Mouse (Mus musculus) WW6 (cell line): ENCODE results near the gene Tlr13.

Source experiments
- DNase-seq: peaks from one replicate; pipeline ENCODE4 v3.0.0-alpha.2; 2013; ENCODE audit warnings: low read depth, low spot score

The Tlr13 gene

GRCm38 (mm10) chrX:106142936-106143335 lies at the start of gene Tlr13:
TSS of gene Tlr13 (plus strand) at chrX:106143204.
- DNase-seq = no peak

GRCm38 (mm10) chrX:106105464-106105863 lies 37.5 kb upstream of the Tlr13 start:
- DNase-seq = no peak

GRCm38 (mm10) chrX:106113881-106114280 lies 29.1 kb upstream of the Tlr13 start:
- no peak for DNase-seq

- no peak for DNase-seq
Measured at GRCm38 (mm10) chrX:106114674-106115073, 28.3 kb upstream of the Tlr13 start.

- no peak for DNase-seq
Measured at GRCm38 (mm10) chrX:106122823-106123222, 20.2 kb upstream of the Tlr13 start.

GRCm38 (mm10) chrX:106128283-106128682 lies 14.7 kb upstream of the Tlr13 start:
- no peak for DNase-seq

- DNase-seq = no peak
Measured at GRCm38 (mm10) chrX:106129877-106130276, 13.1 kb upstream of the Tlr13 start.

GRCm38 (mm10) chrX:106134916-106135315 lies 8.1 kb upstream of the Tlr13 start:
- no peak for DNase-seq

- DNase-seq = no peak
Measured at GRCm38 (mm10) chrX:106135484-106135883, 7.5 kb upstream of the Tlr13 start.

- no peak for DNase-seq
Measured at GRCm38 (mm10) chrX:106135916-106136575, 7.0 kb upstream of the Tlr13 start.

GRCm38 (mm10) chrX:106139309-106140070 lies 3.5 kb upstream of the Tlr13 start:
- DNase-seq = no peak

GRCm38 (mm10) chrX:106148185-106148584 lies 5.2 kb downstream of the Tlr13 start:
- no peak for DNase-seq

- DNase-seq = no peak
Measured at GRCm38 (mm10) chrX:106149460-106149859, 6.5 kb downstream of the Tlr13 start.

- DNase-seq = no peak
Measured at GRCm38 (mm10) chrX:106154180-106154586, 11.2 kb downstream of the Tlr13 start.

GRCm38 (mm10) chrX:106155892-106156291 lies 12.9 kb downstream of the Tlr13 start:
- DNase-seq = no peak

- no peak for DNase-seq
Measured at GRCm38 (mm10) chrX:106163995-106164394, 21.0 kb downstream of the Tlr13 start.

- DNase-seq = no peak
Measured at GRCm38 (mm10) chrX:106164555-106164954, 21.6 kb downstream of the Tlr13 start.

- DNase-seq = no peak
Measured at GRCm38 (mm10) chrX:106165089-106165488, 22.1 kb downstream of the Tlr13 start.

- DNase-seq = no peak
Measured at GRCm38 (mm10) chrX:106171106-106171852, 28.3 kb downstream of the Tlr13 start.

GRCm38 (mm10) chrX:106171853-106172154 lies 28.8 kb downstream of the Tlr13 start:
- no peak for DNase-seq

- DNase-seq = no peak
Measured at GRCm38 (mm10) chrX:106176331-106176730, 33.3 kb downstream of the Tlr13 start.

- no peak for DNase-seq
Measured at GRCm38 (mm10) chrX:106184279-106184678, 41.3 kb downstream of the Tlr13 start.

- DNase-seq = no peak
Measured at GRCm38 (mm10) chrX:106185706-106186105, 42.7 kb downstream of the Tlr13 start.
